Mouse (Mus musculus) liver, embryonic 12.5 days (tissue): Measurements from ENCODE around the gene Bcl2l10. TPM values are rescaled to one million over a fixed set of nuclear protein-coding genes. Genes with fewer than 3 reads are reported as not detected.

Experiments used
- ATAC-seq: fragments of 200-750 bp; cut with Nextera tagmentation; 2 replicates; pipeline ENCODE4 v1.8.0; 2017; ENCODE audit warnings: moderate number of reproducible peaks, mild to moderate bottlenecking, moderate library complexity
- H3K27ac ChIP-seq: fragments of 300-500 bp; sonication (generic); 2 replicates; pipeline ENCODE4 v1.5.1; 2016; ENCODE audit warnings: mild to moderate bottlenecking
- H3K27me3 ChIP-seq: fragments of 300-500 bp; sonication (generic); replicated peaks from 2 replicates; pipeline ENCODE4 v1.6.1; 2016; ENCODE audit warnings: mild to moderate bottlenecking, moderate library complexity
- H3K36me3 ChIP-seq: fragments of 300-500 bp; sonication (generic); 2 replicates; pipeline ENCODE4 v1.6.1; 2016; ENCODE audit warnings: mild to moderate bottlenecking, moderate library complexity
- H3K4me1 ChIP-seq: fragments of 300-500 bp; sonication (generic); 2 replicates; pipeline ENCODE4 v1.6.1; 2016
- H3K4me2 ChIP-seq: fragments of 300-500 bp; sonication (generic); 2 replicates; pipeline ENCODE4 v1.6.1; 2016; ENCODE audit warnings: mild to moderate bottlenecking, moderate library complexity
- H3K4me3 ChIP-seq: fragments of 300-500 bp; sonication (generic); 2 replicates; pipeline ENCODE4 v1.5.1; 2016; ENCODE audit warnings: mild to moderate bottlenecking, moderate library complexity
- H3K9ac ChIP-seq: fragments of 300-500 bp; sonication (generic); 2 replicates; pipeline ENCODE4 v1.6.1; 2016; ENCODE audit warnings: mild to moderate bottlenecking, moderate library complexity
- H3K9me3 ChIP-seq: fragments of 300-500 bp; sonication (generic); replicated peaks from 2 replicates; pipeline ENCODE4 v1.6.1; 2016; ENCODE audit warnings: mild to moderate bottlenecking, moderate library complexity
- WGBS: fragments of 180-500 bp; shearing (Covaris S2); methylation state at CpG from one replicate; pipeline ENCODE4 v1.1.7; 2016; ENCODE audit not compliant: insufficient replicate concordance; 5-methylcytosine and 5-hydroxymethylcytosine counted together
- polyA plus RNA-seq: library from polyadenylated mRNA; unstranded; fragments of >200 nt; fragmentation: Nextera tagmentation; extraction: Ambion mirVana; gene quantifications from 2 replicates; pipeline ENCODE4 v1.2.1, GENCODE M21; 2016

Gene Bcl2l10
- polyA plus RNA-seq, 1 experiment from 2014 or later = not detected

DNA sequence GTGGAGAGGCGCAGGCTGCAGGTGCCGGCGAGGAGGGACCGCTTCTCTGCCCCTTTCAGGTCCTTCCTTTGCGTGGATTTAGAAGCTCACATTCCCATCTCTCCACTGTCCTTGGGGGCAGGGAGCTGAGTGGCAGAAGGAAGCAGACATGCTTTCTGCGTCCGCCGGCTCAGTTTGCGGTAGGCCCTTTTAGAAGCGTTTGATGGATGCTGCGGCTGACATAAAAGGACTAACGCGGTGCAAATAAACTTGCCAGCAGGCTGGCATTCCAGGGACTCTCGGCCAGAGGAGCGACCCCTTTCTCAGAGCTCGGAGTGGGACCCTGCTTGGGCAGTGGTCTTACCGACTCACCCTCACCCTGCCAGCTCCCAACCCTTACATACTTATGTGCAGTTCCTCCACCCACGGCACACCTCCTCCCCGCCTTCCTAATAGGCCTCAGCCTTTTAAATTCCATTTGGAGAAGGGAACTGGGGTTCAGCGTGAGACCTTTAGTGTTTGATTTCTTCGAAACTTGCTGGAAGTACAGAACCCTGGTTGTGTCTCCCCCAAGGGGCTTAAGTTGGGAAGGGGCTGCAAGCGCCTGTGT lies 32.9 kb upstream of the Bcl2l10 start:
- peaks cover 17% of the 10 kb centered on the region; the same call in 1 of the 2 replicates for H3K4me1 ChIP-seq
- H3K4me2 ChIP-seq = peak overlapping the region; percentile 97
- 0 out of 2 replicates have a peak overlapping the region, but pooled peaks have one; percentile 23 for H3K27ac ChIP-seq
- peak overlapping the region; percentile 68 for H3K9ac ChIP-seq
- no peaks in the 10 kb centered on the region for H3K36me3 ChIP-seq
- WGBS = 11% methylated on average over 22 of the region's 22 CpGs
- no peaks in the 10 kb centered on the region for H3K9me3 ChIP-seq
- peak overlapping the region; percentile 63 for H3K4me3 ChIP-seq
- H3K27me3 ChIP-seq = peaks cover 30% of the 10 kb centered on the region
- ATAC-seq = no peak

DNA sequence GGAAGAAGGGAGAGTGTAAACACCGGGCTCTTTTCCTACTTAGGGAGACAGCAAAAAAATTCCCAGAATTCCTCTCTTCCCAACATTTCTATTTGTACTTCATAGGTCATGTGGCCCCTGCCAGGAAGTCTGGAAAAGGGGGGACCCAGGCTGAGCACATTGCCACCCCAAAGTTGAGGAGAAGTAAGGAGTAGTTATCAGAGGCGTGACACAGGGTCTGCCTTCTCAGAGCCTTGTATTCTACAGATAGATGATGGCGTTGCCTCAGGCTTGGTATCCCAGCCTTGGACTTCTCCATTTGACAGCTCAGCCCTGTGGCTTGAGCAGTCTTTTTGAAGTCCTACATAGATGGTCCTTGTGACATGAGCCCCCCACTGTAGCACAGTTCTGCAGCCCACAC lies 32.3 kb upstream of the Bcl2l10 start:
- 43% methylated on average over 3 of the region's 3 CpGs for WGBS
- no peak overlapping the region for H3K27ac ChIP-seq
- no peak for ATAC-seq
- H3K9ac ChIP-seq = no peak overlapping the region
- peaks cover 30% of the 10 kb centered on the region for H3K27me3 ChIP-seq
- no peaks in the 10 kb centered on the region for H3K9me3 ChIP-seq
- H3K4me2 ChIP-seq = peak overlapping the region; percentile 97
- no peaks in the 10 kb centered on the region for H3K36me3 ChIP-seq
- H3K4me3 ChIP-seq = no peak overlapping the region
- peaks cover 17% of the 10 kb centered on the region; the same call in 1 of the 2 replicates for H3K4me1 ChIP-seq

DNA sequence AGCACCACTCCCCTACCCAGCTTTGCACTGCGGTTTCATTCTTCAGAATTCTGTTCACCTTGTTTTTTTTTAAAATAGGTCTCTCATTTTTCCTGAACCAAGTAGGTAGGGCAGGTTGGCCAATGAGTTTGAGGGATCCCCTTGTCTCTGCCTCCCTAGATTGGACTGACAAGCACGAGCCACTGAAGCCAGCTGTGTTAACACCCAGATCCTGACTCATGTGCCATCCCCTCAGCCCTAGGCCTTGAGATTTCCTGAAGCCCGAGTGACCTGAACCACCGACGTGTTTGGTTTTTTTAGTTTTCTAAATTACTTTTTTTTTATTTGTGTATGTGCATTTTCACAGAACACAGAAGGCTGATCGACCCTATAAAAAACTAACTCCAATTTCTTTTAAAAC lies 30.8 kb upstream of the Bcl2l10 start:
- Histone ChIP-seq H3K4me2 (no peak overlapping the region), H3K27ac (no peak overlapping the region), H3K4me1 (peaks cover 17% of the 10 kb centered on the region; the same call in 1 of the 2 replicates), H3K9ac (no peak overlapping the region), H3K9me3 (no peaks in the 10 kb centered on the region), H3K36me3 (no peaks in the 10 kb centered on the region), H3K4me3 (no peak overlapping the region), H3K27me3 (peaks cover 22% of the 10 kb centered on the region)
- 74% methylated on average over 6 of the region's 6 CpGs for WGBS
- ATAC-seq = no peak

DNA sequence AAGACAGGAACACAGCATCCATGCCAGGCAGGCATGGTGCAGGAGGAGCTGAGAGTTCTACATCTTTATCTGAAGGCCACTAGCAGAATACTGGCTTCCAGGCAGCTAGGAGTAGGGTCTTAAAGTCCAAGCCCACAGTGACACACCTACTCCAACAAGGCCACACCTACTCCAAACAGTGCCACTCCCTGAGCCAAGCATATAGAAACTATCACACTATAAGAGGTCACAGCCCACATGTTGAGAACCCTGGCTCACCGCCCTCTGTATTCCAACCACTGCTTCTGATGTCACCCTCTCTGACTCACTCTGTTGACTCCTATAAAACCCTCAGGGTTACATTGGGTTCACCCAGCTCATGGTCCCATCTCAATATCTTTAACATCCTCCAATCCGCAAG lies 29.4 kb upstream of the Bcl2l10 start:
- Histone ChIP-seq H3K27ac (no peak overlapping the region), H3K4me3 (no peak overlapping the region), H3K36me3 (no peaks in the 10 kb centered on the region), H3K9ac (no peak overlapping the region), H3K9me3 (no peaks in the 10 kb centered on the region), H3K27me3 (peaks cover 22% of the 10 kb centered on the region), H3K4me2 (no peak overlapping the region), H3K4me1 (peaks cover 17% of the 10 kb centered on the region; the same call in 1 of the 2 replicates)
- no peak for ATAC-seq
- 75% methylated on average over 2 of the region's 2 CpGs for WGBS

DNA sequence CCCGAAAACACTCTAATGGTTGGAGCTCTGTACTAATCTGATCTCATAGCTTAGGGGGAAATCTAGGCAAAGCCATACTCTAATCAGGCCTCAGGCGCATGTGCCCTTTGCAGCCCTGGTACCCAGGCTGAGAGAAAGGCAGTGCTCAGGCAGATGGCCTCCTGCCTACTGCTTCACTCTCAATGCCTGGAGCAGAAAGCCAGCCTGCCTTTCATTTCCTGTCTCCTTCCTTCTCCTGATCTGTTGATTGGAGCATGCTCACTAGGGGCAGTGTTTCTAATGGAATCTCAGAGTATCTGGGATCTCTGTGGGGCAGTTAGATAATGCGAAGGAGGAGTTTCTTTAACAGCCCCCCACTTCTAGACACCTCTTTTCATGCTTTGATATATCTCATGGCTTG lies 28.2 kb upstream of the Bcl2l10 start:
- WGBS = 69% methylated on average over 3 of the region's 3 CpGs
- peaks cover 7% of the 10 kb centered on the region; the same call in 1 of the 2 replicates for H3K4me1 ChIP-seq
- H3K27me3 ChIP-seq = peaks cover 11% of the 10 kb centered on the region; the same call in 1 of the 2 replicates
- ATAC-seq = no peak
- no peak overlapping the region for H3K4me3 ChIP-seq
- H3K4me2 ChIP-seq = no peak overlapping the region
- no peaks in the 10 kb centered on the region for H3K9me3 ChIP-seq
- H3K36me3 ChIP-seq = no peaks in the 10 kb centered on the region
- no peak overlapping the region for H3K27ac ChIP-seq
- no peak overlapping the region for H3K9ac ChIP-seq

DNA sequence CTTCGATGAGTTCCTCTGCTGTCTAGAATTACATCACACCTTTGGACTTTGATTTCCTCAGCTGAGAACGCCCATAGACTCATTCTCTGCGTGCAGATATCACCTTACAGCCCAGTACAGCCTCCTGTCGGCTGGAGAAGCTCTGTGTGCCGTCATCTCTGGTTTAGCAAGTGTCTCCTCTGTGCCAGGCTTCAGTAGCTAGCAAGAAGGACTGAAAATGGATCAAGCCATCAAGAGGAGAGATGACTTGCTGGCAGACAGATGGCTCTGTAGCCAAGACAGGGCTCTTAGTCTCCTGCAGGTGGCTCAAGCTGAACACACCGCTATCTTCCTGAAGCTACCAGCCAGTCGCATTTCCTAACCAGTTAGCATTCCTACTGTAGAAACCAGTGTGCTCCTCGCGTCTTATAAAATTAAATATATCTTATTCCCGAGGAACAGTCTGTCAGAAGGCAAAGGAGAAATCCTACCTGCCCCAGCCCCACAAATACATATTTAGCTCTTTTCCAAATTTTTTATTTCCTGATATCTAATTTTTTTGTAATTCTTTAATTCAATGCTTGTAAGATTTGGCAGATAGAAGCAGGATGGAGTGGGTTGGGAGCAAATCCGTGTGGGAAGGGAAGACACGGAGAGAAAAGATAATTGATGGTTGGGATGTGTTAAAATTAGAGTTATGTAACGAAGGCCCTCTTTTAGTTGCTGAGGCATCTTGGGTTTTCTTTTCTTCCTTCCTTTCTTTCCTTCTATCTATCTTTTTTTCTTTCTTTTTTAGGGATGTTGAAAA lies 25.3 kb upstream of the Bcl2l10 start:
- ATAC-seq = no peak
- Histone ChIP-seq H3K9ac (no peak overlapping the region), H3K27ac (no peak overlapping the region), H3K27me3 (no peaks in the 10 kb centered on the region), H3K4me1 (no peaks in the 10 kb centered on the region), H3K4me3 (no peak overlapping the region), H3K36me3 (no peaks in the 10 kb centered on the region), H3K9me3 (no peaks in the 10 kb centered on the region), H3K4me2 (no peak overlapping the region)
- WGBS = 61% methylated on average over 13 of the region's 13 CpGs

DNA sequence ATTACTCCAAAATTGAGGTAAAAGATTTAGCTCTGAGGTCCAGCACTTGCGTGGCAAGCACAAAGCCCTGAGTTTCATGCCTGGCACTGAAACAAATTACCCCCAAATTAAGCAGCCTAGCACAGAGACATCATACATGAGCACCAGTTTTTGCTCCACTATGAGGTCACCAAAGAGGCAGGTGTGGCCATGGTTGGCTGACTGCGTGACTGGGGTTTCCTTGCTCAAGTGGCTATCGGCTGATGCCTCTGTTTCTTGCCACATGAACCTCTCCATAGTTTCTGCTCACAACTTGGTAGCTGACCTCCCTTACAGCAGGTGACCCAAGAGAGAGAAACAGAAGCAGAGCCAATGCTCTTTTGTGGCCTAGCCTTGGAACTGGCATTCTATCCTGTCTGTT lies 19.5 kb upstream of the Bcl2l10 start:
- no peaks in the 10 kb centered on the region for H3K27me3 ChIP-seq
- H3K9me3 ChIP-seq = no peaks in the 10 kb centered on the region
- no peak overlapping the region for H3K9ac ChIP-seq
- no peak for ATAC-seq
- 93% methylated on average over 3 of the region's 3 CpGs for WGBS
- H3K4me2 ChIP-seq = no peak overlapping the region
- H3K4me1 ChIP-seq = no peaks in the 10 kb centered on the region
- H3K4me3 ChIP-seq = no peak overlapping the region
- no peaks in the 10 kb centered on the region for H3K36me3 ChIP-seq
- no peak overlapping the region for H3K27ac ChIP-seq

DNA sequence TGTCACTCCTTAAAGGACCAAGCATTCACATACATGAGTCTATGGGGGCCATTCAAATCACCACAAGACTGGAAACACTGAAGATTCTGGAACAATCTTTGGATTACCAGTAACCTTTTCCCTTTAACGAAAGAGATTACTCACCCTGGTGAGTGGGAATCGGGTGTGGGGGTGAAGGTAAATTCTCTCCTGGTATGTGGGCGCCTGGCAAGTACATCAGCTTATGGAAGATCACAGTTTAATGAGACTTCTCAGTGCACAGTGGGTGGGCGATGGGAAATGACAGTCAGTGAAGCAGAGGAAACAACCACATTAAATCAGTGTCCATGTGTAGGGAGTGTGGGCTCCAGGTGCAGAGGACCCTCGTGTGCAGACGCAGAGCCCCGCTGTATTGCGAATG lies 16.7 kb upstream of the Bcl2l10 start:
- no peak for ATAC-seq
- Histone ChIP-seq H3K27ac (no peak overlapping the region), H3K4me2 (no peak overlapping the region), H3K36me3 (no peaks in the 10 kb centered on the region), H3K9me3 (no peaks in the 10 kb centered on the region), H3K4me3 (no peak overlapping the region), H3K4me1 (no peaks in the 10 kb centered on the region), H3K27me3 (no peaks in the 10 kb centered on the region), H3K9ac (no peak overlapping the region)
- 73% methylated on average over 8 of the region's 8 CpGs for WGBS

DNA sequence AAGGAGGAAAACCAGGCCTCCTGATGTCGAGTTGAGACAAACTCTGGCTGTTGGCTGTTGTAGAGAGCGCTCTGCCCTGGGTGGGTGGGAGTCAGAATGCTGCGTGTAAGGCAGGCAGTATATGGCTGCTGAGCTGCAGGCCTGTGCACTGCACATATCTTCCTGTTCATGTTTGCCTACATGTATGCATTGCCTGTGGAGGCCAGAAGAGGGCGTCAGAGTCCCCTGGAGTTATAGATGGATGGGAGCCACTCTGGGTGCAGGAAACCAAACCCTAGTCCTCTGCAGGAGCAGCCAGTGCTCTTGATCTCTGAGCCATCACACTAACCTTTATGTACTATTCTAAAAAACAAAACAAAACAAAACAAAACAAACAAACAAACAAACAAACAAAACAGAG lies 13.1 kb upstream of the Bcl2l10 start:
- no peak overlapping the region for H3K27ac ChIP-seq
- H3K4me2 ChIP-seq = no peak overlapping the region
- no peak overlapping the region for H3K9ac ChIP-seq
- no peak overlapping the region for H3K4me3 ChIP-seq
- H3K27me3 ChIP-seq = no peaks in the 10 kb centered on the region
- WGBS = 57% methylated on average over 4 of the region's 4 CpGs
- H3K9me3 ChIP-seq = no peaks in the 10 kb centered on the region
- ATAC-seq = no peak
- no peaks in the 10 kb centered on the region for H3K4me1 ChIP-seq
- no peaks in the 10 kb centered on the region for H3K36me3 ChIP-seq

DNA sequence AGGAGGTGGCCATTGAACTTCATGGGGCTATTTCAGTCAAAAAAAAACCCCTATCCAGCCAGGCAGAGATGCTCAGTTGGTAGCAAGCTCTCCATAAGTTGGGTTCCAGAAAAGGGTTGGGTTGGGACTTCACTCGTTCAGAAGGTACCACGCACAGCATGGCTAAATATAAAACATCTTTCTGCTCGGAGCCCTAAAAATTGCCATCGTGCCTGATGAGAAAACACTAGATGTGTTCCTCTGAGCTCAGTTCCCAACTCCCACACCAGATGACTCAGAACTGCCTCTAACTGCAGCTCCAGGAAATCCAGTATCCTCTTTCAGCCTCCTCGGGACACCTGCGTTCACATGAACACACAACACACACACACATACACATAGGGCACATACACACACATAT lies 9.5 kb upstream of the Bcl2l10 start:
- Histone ChIP-seq H3K4me3 (no peak overlapping the region), H3K27ac (no peak overlapping the region), H3K9me3 (no peaks in the 10 kb centered on the region), H3K9ac (no peak overlapping the region), H3K4me1 (no peaks in the 10 kb centered on the region), H3K27me3 (no peaks in the 10 kb centered on the region), H3K4me2 (no peak overlapping the region), H3K36me3 (no peaks in the 10 kb centered on the region)
- WGBS = 76% methylated on average over 6 of the region's 6 CpGs
- ATAC-seq = no peak

DNA sequence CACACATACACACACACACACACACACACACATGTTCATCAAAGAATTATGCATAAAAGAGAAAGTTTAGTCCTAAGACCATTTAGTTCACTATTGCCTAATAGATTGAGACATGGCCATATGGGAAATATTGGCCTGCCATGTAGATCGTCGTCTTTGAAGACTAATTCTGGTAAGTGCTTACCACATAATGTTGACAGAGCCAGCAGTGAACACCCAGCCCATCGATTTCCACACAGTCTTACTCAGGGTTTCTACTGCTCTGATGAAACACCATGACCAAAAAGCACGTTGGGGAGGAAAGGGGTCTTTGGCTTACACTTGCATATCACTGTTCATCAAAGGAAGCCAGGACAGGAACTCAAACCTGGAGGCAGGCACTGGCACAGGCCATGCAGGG lies 5.1 kb upstream of the Bcl2l10 start:
- WGBS = 63% methylated on average over 4 of the region's 4 CpGs
- Histone ChIP-seq H3K9me3 (no peaks in the 10 kb centered on the region), H3K9ac (no peak overlapping the region), H3K4me1 (no peaks in the 10 kb centered on the region), H3K36me3 (no peaks in the 10 kb centered on the region), H3K4me2 (no peak overlapping the region), H3K27ac (no peak overlapping the region), H3K4me3 (no peak overlapping the region), H3K27me3 (no peaks in the 10 kb centered on the region)
- no peak for ATAC-seq

DNA sequence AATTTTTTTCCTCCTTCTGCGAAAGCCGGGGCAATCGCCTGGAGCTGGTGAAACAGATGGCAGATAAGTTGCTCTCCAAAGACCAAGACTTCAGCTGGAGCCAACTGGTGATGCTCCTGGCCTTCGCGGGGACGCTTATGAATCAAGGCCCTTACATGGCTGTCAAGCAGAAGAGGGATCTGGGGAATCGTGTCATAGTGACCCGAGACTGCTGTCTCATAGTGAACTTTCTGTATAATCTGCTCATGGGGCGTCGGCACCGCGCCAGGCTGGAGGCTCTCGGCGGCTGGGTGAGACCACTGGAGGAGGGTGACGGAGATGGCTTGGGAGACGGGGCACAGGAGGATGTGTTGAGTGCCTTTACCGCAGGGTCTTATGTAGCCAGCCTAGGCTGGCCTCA lies 508 bp downstream of the Bcl2l10 start:
- WGBS = 81% methylated on average over 17 of the region's 17 CpGs
- no peak for ATAC-seq
- H3K27ac ChIP-seq = no peak overlapping the region
- H3K4me2 ChIP-seq = no peak overlapping the region
- no peak overlapping the region for H3K9ac ChIP-seq
- no peaks in the 10 kb centered on the region for H3K36me3 ChIP-seq
- H3K4me1 ChIP-seq = no peaks in the 10 kb centered on the region
- H3K27me3 ChIP-seq = no peaks in the 10 kb centered on the region
- no peaks in the 10 kb centered on the region for H3K9me3 ChIP-seq
- H3K4me3 ChIP-seq = no peak overlapping the region
